Mouse (Mus musculus): ENCODE measurements around the gene Eif4e1b. TPM values are rescaled to one million over a fixed set of nuclear protein-coding genes. Genes with fewer than 3 reads are reported as not detected.

Gene Eif4e1b
- total and polyA plus RNA-seq, 3 experiments: not detected

GRCm38 (mm10) chr13:54758045-54758755, 25.6 kb upstream of the Eif4e1b start:
- Histone ChIP-seq H3K27ac (no peak overlapping the region), H3K9ac (ENCODE audit: low read depth, low read length) (no peak overlapping the region), H3K4me3 (no peak overlapping the region), H3K36me3 (ENCODE audit: control insufficient read depth, insufficient read depth, low read length) (no peaks in the 10 kb centered on the region), H3K79me2 (replicated peaks; ENCODE audit: control insufficient read depth, insufficient read depth, low read length) (no peaks in the 10 kb centered on the region), H3K4me1 (ENCODE audit: control insufficient read depth, insufficient read depth, low read length) (no peaks in the 10 kb centered on the region), H3K27me3 (ENCODE audit: control insufficient read depth, insufficient read depth, low read length) (peaks cover 3% of the 10 kb centered on the region)
- peak; percentile 54 to 60 for DNase-seq
- under 1% methylated on average over 43 of the region's 43 CpGs for WGBS
- intact Hi-C loops (cut with DNase I): no loop called here
- TF ChIP-seq CTCF (IDR thresholded peaks at IDR 0.05) (peak; percentile 61), POLR2A (IDR thresholded peaks at IDR 0.05; ENCODE audit: insufficient read depth, low read depth, low read length) (no peak), EP300 (IDR thresholded peaks at IDR 0.05; ENCODE audit: insufficient read depth, low read depth, low read length) (no peak)

- no peaks in the 10 kb centered on the region for H3K79me2 ChIP-seq (replicated peaks; ENCODE audit: control insufficient read depth, insufficient read depth, low read length)
- H3K27me3 ChIP-seq (ENCODE audit: control insufficient read depth, insufficient read depth, low read length): peaks cover 3% of the 10 kb centered on the region
- H3K4me1 ChIP-seq (ENCODE audit: control insufficient read depth, insufficient read depth, low read length): no peaks in the 10 kb centered on the region
- TF ChIP-seq CTCF (IDR thresholded peaks at IDR 0.05) (no peak), EP300 (IDR thresholded peaks at IDR 0.05; ENCODE audit: insufficient read depth, low read depth, low read length) (no peak), POLR2A (IDR thresholded peaks at IDR 0.05; ENCODE audit: insufficient read depth, low read depth, low read length) (no peak)
- H3K27ac ChIP-seq: no peak overlapping the region
- intact Hi-C loops (cut with DNase I): no loop called here
- no peaks in the 10 kb centered on the region for H3K36me3 ChIP-seq (ENCODE audit: control insufficient read depth, insufficient read depth, low read length)
- no peak for DNase-seq
- WGBS: 2% methylated on average over 29 of the region's 29 CpGs
- no peak overlapping the region for H3K9ac ChIP-seq (ENCODE audit: low read depth, low read length)
- H3K4me3 ChIP-seq: no peak overlapping the region
Observed at GRCm38 (mm10) chr13:54758756-54759470, 24.9 kb upstream of the Eif4e1b start.

- Histone ChIP-seq H3K4me3 (no peak overlapping the region), H3K27ac (no peak overlapping the region), H3K4me1 (ENCODE audit: control insufficient read depth, insufficient read depth, low read length) (no peaks in the 10 kb centered on the region), H3K79me2 (replicated peaks; ENCODE audit: control insufficient read depth, insufficient read depth, low read length) (no peaks in the 10 kb centered on the region), H3K36me3 (ENCODE audit: control insufficient read depth, insufficient read depth, low read length) (no peaks in the 10 kb centered on the region), H3K9ac (ENCODE audit: low read depth, low read length) (no peak overlapping the region), H3K27me3 (ENCODE audit: control insufficient read depth, insufficient read depth, low read length) (peaks cover 3% of the 10 kb centered on the region)
- intact Hi-C loops (cut with DNase I): no loop called here
- 14% methylated on average over 7 of the region's 7 CpGs for WGBS
- TF ChIP-seq EP300 (IDR thresholded peaks at IDR 0.05; ENCODE audit: insufficient read depth, low read depth, low read length): no peak
- no peak for DNase-seq
Observed at GRCm38 (mm10) chr13:54759496-54759895, 24.3 kb upstream of the Eif4e1b start.

GRCm38 (mm10) chr13:54760164-54760795, 23.5 kb upstream of the Eif4e1b start:
- no peaks in the 10 kb centered on the region for H3K36me3 ChIP-seq (ENCODE audit: control insufficient read depth, insufficient read depth, low read length)
- peaks cover 3% of the 10 kb centered on the region for H3K27me3 ChIP-seq (ENCODE audit: control insufficient read depth, insufficient read depth, low read length)
- no peak for DNase-seq
- H3K4me1 ChIP-seq (ENCODE audit: control insufficient read depth, insufficient read depth, low read length): no peaks in the 10 kb centered on the region
- no peak overlapping the region for H3K9ac ChIP-seq (ENCODE audit: low read depth, low read length)
- no peaks in the 10 kb centered on the region for H3K79me2 ChIP-seq (replicated peaks; ENCODE audit: control insufficient read depth, insufficient read depth, low read length)
- no peak for TF ChIP-seq POLR2A (IDR thresholded peaks at IDR 0.05; ENCODE audit: insufficient read depth, low read depth, low read length)
- no peak for TF ChIP-seq EP300 (IDR thresholded peaks at IDR 0.05; ENCODE audit: insufficient read depth, low read depth, low read length)
- no peak for TF ChIP-seq CTCF (IDR thresholded peaks at IDR 0.05)
- 44% methylated on average over 8 of the region's 8 CpGs for WGBS
- intact Hi-C loops (cut with DNase I): no loop called here
- no peak overlapping the region for H3K27ac ChIP-seq
- H3K4me3 ChIP-seq: no peak overlapping the region

- TF ChIP-seq POLR2A (IDR thresholded peaks at IDR 0.05; ENCODE audit: insufficient read depth, low read depth, low read length) (no peak), CTCF (IDR thresholded peaks at IDR 0.05) (no peak), EP300 (IDR thresholded peaks at IDR 0.05; ENCODE audit: insufficient read depth, low read depth, low read length) (no peak)
- peaks cover 9% of the 10 kb centered on the region for H3K27me3 ChIP-seq (ENCODE audit: control insufficient read depth, insufficient read depth, low read length)
- H3K9ac ChIP-seq (ENCODE audit: low read depth, low read length): no peak overlapping the region
- intact Hi-C loops (cut with DNase I): no loop called here
- WGBS: 78% methylated on average over 7 of the region's 7 CpGs
- no peaks in the 10 kb centered on the region for H3K36me3 ChIP-seq (ENCODE audit: control insufficient read depth, insufficient read depth, low read length)
- no peak for DNase-seq
- H3K4me3 ChIP-seq: no peak overlapping the region
- no peaks in the 10 kb centered on the region for H3K79me2 ChIP-seq (replicated peaks; ENCODE audit: control insufficient read depth, insufficient read depth, low read length)
- no peak overlapping the region for H3K27ac ChIP-seq
- no peaks in the 10 kb centered on the region for H3K4me1 ChIP-seq (ENCODE audit: control insufficient read depth, insufficient read depth, low read length)
Observed at GRCm38 (mm10) chr13:54760906-54761305, 22.9 kb upstream of the Eif4e1b start.
